Comparison of ENCODE assay signal across 8 mouse cellular contexts in genomic region chr17:49564489-49564888, GRCm38 (mm10). TPM values are rescaled to one million over a fixed set of nuclear protein-coding genes. Genes with fewer than 3 reads are reported as not detected.
DNase-seq lines count a peak whose midpoint lies in the region; ATAC-seq and TF ChIP-seq lines count a peak whose summit lies in the region.

No protein-coding gene starts in this region.

- no peaks in the 10 kb centered on the region for H3K27me3 ChIP-seq in lung, embryonic 14.5 days (ENCODE audit: insufficient read depth, low read length)
- 0 out of 2 replicates have a peak, but pooled peaks cover 3% of the 10 kb centered on the region for H3K27me3 ChIP-seq in forebrain, embryonic 14.5 days (replicated peaks; ENCODE audit: control insufficient read depth, insufficient read depth, low read length)
- H3K27me3 ChIP-seq in limb, embryonic 11.5 days (ENCODE audit: control insufficient read depth, insufficient read depth, low read length), result no peaks in the 10 kb centered on the region

- no peak for DNase-seq in lung, embryonic 14.5 days
- no peak for DNase-seq in lung, postnatal 10 days
- no peak for DNase-seq in forebrain, embryonic 14.5 days (ENCODE audit: low spot score)
- DNase-seq in limb, embryonic 11.5 days (ENCODE audit: low spot score), result no peak
- no peak for DNase-seq in thymus, postnatal 25 days
- no peak for DNase-seq in lung, adult 18-20 months
- no peak for DNase-seq in layer of hippocampus, postnatal 14 days (ENCODE audit: low spot score in 2 of 2)

- H3K4me1 ChIP-seq in lung, embryonic 14.5 days (ENCODE audit: insufficient read depth), result 0 out of 2 replicates have a peak, but pooled peaks cover 5% of the 10 kb centered on the region
- H3K4me1 ChIP-seq in forebrain, embryonic 14.5 days (ENCODE audit: control insufficient read depth, insufficient read depth, low read length), result 0 out of 2 replicates have a peak, but pooled peaks cover 5% of the 10 kb centered on the region
- H3K4me1 ChIP-seq in limb, embryonic 11.5 days (ENCODE audit: control insufficient read depth, insufficient read depth, low read length), result peaks cover 22% of the 10 kb centered on the region
- peaks cover 18% of the 10 kb centered on the region for H3K4me1 ChIP-seq in olfactory bulb, adult 2 months (ENCODE audit: control insufficient read depth, insufficient read depth, low read length)

- no peaks in the 10 kb centered on the region for H3K9me3 ChIP-seq in lung, embryonic 14.5 days (ENCODE audit: low read depth, low read length)
- H3K9me3 ChIP-seq in forebrain, embryonic 14.5 days (replicated peaks; ENCODE audit: control insufficient read depth, low read length), result no peaks in the 10 kb centered on the region
- H3K9me3 ChIP-seq in limb, embryonic 11.5 days (ENCODE audit: control insufficient read depth, low read length), result no peaks in the 10 kb centered on the region

- no peaks in the 10 kb centered on the region for H3K36me3 ChIP-seq in lung, embryonic 14.5 days (ENCODE audit: insufficient read depth)
- H3K36me3 ChIP-seq in forebrain, embryonic 14.5 days (ENCODE audit: control insufficient read depth, insufficient read depth, low read length), result no peaks in the 10 kb centered on the region
- H3K36me3 ChIP-seq in limb, embryonic 11.5 days (ENCODE audit: control insufficient read depth, insufficient read depth, low read length), result no peaks in the 10 kb centered on the region

- no peak for TF ChIP-seq POLR2A in olfactory bulb, adult 2 months (IDR thresholded peaks at IDR 0.05; ENCODE audit: insufficient read depth, low read depth, low read length)

- peak overlapping the region; percentile 88 for H3K27ac ChIP-seq in lung, embryonic 14.5 days (ENCODE audit: low read depth)
- no peak overlapping the region for H3K27ac ChIP-seq in forebrain, embryonic 14.5 days (ENCODE audit: low read depth, low read length)
- H3K27ac ChIP-seq in limb, embryonic 11.5 days (replicated peaks; ENCODE audit: low read depth, low read length), result 0 out of 2 replicates have a peak overlapping the region, but pooled peaks have one; percentile 83
- H3K27ac ChIP-seq in olfactory bulb, adult 2 months (ENCODE audit: insufficient read depth, low read depth, low read length), result no peak overlapping the region

- H3K4me3 ChIP-seq in lung, embryonic 14.5 days (ENCODE audit: low read depth, low read length), result peak overlapping the region; percentile 52
- H3K4me3 ChIP-seq in forebrain, embryonic 14.5 days (ENCODE audit: low read depth, low read length), result peak overlapping the region; percentile 40
- peak overlapping the region; percentile 60 for H3K4me3 ChIP-seq in limb, embryonic 11.5 days (ENCODE audit: low read depth, low read length)
- H3K4me3 ChIP-seq in olfactory bulb, adult 2 months (ENCODE audit: insufficient read depth, low read depth, low read length), result peak overlapping the region; percentile 54

- H3K4me2 ChIP-seq in lung, embryonic 14.5 days, result peak overlapping the region; percentile 74
- H3K4me2 ChIP-seq in forebrain, embryonic 14.5 days (ENCODE audit: low read length), result peak overlapping the region; percentile 81
- peak overlapping the region; percentile 82 for H3K4me2 ChIP-seq in limb, embryonic 11.5 days (ENCODE audit: low read depth, severe bottlenecking)

- peak; percentile 9; the same call in 1 of the 2 replicates for ATAC-seq in lung, embryonic 14.5 days (ENCODE audit: insufficient read depth)
- ATAC-seq in forebrain, embryonic 14.5 days, result peak; percentile 38; the same call in 1 of the 2 replicates
- ATAC-seq in limb, embryonic 11.5 days (ENCODE audit: insufficient number of reproducible peaks, low FRiP score, low TSS enrichment, low read depth), result peak; percentile 17; the same call in 1 of the 2 replicates

- 21% methylated on average over 3 of the region's 3 CpGs for WGBS in lung, embryonic 14.5 days
- 38% methylated on average over 3 of the region's 3 CpGs for WGBS in forebrain, embryonic 14.5 days
- 10% methylated on average over 3 of the region's 3 CpGs for WGBS in limb, embryonic 11.5 days
- 36% methylated on average over 3 of the region's 3 CpGs for WGBS in olfactory bulb, adult 2 months

- H3K9ac ChIP-seq in lung, embryonic 14.5 days, result peak overlapping the region; percentile 72
- H3K9ac ChIP-seq in forebrain, embryonic 14.5 days (ENCODE audit: low read length), result peak overlapping the region; percentile 60
- peak overlapping the region; percentile 67 for H3K9ac ChIP-seq in limb, embryonic 11.5 days (ENCODE audit: low read length)

- no peak for TF ChIP-seq CTCF in lung, embryonic 14.5 days (IDR thresholded peaks at IDR 0.05; ENCODE audit: low read depth)
- no peak for TF ChIP-seq CTCF in olfactory bulb, adult 2 months (IDR thresholded peaks at IDR 0.05; ENCODE audit: insufficient read depth, low read depth, low read length)

RNA-seq across cellular contexts. Expression of gene Daam2, which starts 0.3 kb away (rescaled TPM):
- 18.1 and 19.6 TPM in 2 replicates for polyA plus RNA-seq in lung, embryonic 14.5 days (2014; fragmentation: Nextera tagmentation; extraction: Ambion mirVana)
- 1.0 and 1.2 TPM in 2 replicates for polyA plus RNA-seq in forebrain, embryonic 14.5 days (2014; fragmentation: Nextera tagmentation; extraction: Ambion mirVana)
- 8.6 and 8.7 TPM in 2 replicates for polyA plus RNA-seq in limb, embryonic 11.5 days (2014; fragmentation: Nextera tagmentation; extraction: Ambion mirVana)
- not detected in 2 replicates for polyA plus RNA-seq in olfactory bulb, adult 2 months (2012; ENCODE audit: insufficient read depth, insufficient read length, low replicate concordance, missing spikeins)
- total RNA-seq in layer of hippocampus, postnatal 14 days (2021), result 10 to 100 TPM; 62.8 to 73.6 TPM

RNA-seq across cellular contexts. Expression of gene Kif6, which starts 50.4 kb away (rescaled TPM):
- polyA plus RNA-seq in lung, embryonic 14.5 days (2014; fragmentation: Nextera tagmentation; extraction: Ambion mirVana), result 4.1 and 4.8 TPM in 2 replicates
- 1.2 and 2.7 TPM in 2 replicates for polyA plus RNA-seq in forebrain, embryonic 14.5 days (2014; fragmentation: Nextera tagmentation; extraction: Ambion mirVana)
- polyA plus RNA-seq in limb, embryonic 11.5 days (2014; fragmentation: Nextera tagmentation; extraction: Ambion mirVana), result 3.6 and 4.9 TPM in 2 replicates
- polyA plus RNA-seq in olfactory bulb, adult 2 months (2012; ENCODE audit: insufficient read depth, insufficient read length, low replicate concordance, missing spikeins), result not detected in 2 replicates
- total RNA-seq in layer of hippocampus, postnatal 14 days (2021), result 1 to 10 TPM; 3.9 to 4.8 TPM

Comparison
In these comparisons a context has a peak if more than half of its experiments do, and no peak if none do; other contexts are left out.
1. H3K27ac ChIP-seq: peak in lung, embryonic 14.5 days (single experiment) and limb, embryonic 11.5 days (single experiment); none in forebrain, embryonic 14.5 days (single experiment) and olfactory bulb, adult 2 months (single experiment).
2. Peak in every context shown above with its lines, with median percentiles within 50 percentile points of each other: ATAC-seq, H3K4me2 ChIP-seq, H3K4me3 ChIP-seq and H3K9ac ChIP-seq.